Mouse (Mus musculus) bone marrow, adult 2 months (tissue): Measurements from ENCODE around the gene Oxsr1. TPM values are rescaled to one million over a fixed set of nuclear protein-coding genes. Genes with fewer than 3 reads are reported as not detected.
"Not testable (repeated sequence)": the region's sequence is repeated elsewhere in the genome, so short reads cannot be mapped to it uniquely, and the experiment has no call there.

ENCODE experiments used
- H3K27ac ChIP-seq: fragments of 200-500 bp; 2 replicates; pipeline ENCODE4 v1.5.1; 2012; ENCODE audit warnings: low read depth, mild to moderate bottlenecking, control low read depth, inconsistent platforms, low read length; ENCODE audit not compliant: control insufficient read depth, poor library complexity, insufficient read depth
- H3K4me1 ChIP-seq: fragments of 200-500 bp; 2 replicates; pipeline ENCODE4 v1.6.1; 2011; ENCODE audit warnings: low read length; ENCODE audit not compliant: control insufficient read depth, insufficient read depth
- H3K4me3 ChIP-seq: fragments of 200-500 bp; replicated peaks from 2 replicates; pipeline ENCODE3; 2011; ENCODE audit warnings: mild to moderate bottlenecking, low read depth, low read length, control low read depth; ENCODE audit not compliant: control insufficient read depth
- CTCF ChIP-seq: fragments of 200-500 bp; IDR thresholded peaks from 2 replicates; pipeline ENCODE4 v1.5.1; 2011; ENCODE audit warnings: low read length, control low read depth; ENCODE audit not compliant: control insufficient read depth, insufficient read depth
- POLR2A ChIP-seq: fragments of 200-500 bp; IDR thresholded peaks from 2 replicates; pipeline ENCODE4 v1.6.1; 2011; ENCODE audit warnings: low read depth, mild to moderate bottlenecking, control low read depth, low read length, borderline replicate concordance; ENCODE audit not compliant: control insufficient read depth
- WGBS: fragments of 180-500 bp; shearing (Covaris S2); methylation state at CpG from one replicate; pipeline ENCODE4 v1.1.7; 2018; 5-methylcytosine and 5-hydroxymethylcytosine counted together
- polyA plus RNA-seq: library from polyadenylated mRNA; stranded (reverse); fragments of >200 nt; gene quantifications from 2 replicates; pipeline ENCODE4 v1.2.4, GENCODE M21; 2011; ENCODE audit warnings: low replicate concordance; ENCODE audit not compliant: missing spikeins, insufficient read depth, insufficient read length

Gene Oxsr1
- polyA plus RNA-seq, result 16.7 and 19.3 TPM in 2 replicates

DNA sequence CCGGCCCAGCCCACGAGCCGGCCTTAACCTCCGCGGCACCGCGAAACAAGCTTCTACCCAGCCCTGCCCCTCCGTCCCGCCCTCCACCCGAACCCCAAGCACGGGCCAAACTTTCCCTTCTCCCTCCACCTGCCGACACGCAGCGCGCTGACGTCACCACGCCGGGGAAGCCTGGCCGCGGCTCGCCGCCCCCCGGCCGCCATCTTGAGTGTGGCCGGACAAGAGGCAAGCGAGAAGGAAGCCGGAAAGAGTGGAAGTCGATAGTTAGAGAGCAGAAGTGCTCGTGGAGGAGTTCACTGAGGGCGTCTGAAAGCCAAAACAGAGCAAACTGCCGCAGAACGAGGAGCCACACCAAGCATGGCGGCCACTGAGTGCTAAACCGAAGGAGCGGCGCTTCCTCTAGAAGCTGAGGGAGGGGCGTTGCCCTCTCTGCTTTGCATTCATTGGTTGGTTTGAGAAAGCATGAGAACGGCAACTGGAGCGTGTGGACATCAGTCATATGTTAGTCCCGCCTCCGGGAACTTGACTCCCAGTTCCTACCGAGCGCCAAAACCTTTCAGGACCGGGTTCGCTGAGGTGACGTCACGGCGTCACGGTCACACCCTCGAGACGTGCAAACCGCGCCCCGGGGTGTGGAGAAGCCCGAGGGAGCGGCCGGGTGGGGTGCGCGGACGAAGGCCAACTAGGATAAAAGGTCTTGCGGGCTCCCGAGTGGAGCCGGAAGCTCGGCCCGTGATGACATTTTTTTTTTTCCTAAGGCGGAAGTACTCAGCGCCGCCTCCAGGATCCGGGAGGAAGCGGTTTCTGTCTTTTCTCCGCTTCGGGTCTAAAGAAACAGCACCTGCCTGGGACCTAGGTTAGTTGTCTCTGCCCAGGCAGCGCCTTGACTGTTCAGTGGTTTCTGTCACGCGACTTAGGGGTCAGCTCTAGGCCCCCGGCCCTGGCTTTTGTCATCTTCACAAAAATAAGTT is at the start of gene Oxsr1:
TSS of gene Oxsr1 (minus strand) at position 139 of the 971 bp plus-strand sequence.
- H3K4me1 ChIP-seq, result peaks cover 2% of the 10 kb centered on the region; the same call in 1 of the 2 replicates
- H3K27ac ChIP-seq, result peak within 1 kb of the TSS; percentile 98
- TF ChIP-seq POLR2A (peak; percentile 66; the same call in 1 of the 2 replicates), CTCF (no peak)
- WGBS, result under 1% methylated on average over 76 of the region's 76 CpGs
- peak within 1 kb of the TSS; percentile 91 for H3K4me3 ChIP-seq

DNA sequence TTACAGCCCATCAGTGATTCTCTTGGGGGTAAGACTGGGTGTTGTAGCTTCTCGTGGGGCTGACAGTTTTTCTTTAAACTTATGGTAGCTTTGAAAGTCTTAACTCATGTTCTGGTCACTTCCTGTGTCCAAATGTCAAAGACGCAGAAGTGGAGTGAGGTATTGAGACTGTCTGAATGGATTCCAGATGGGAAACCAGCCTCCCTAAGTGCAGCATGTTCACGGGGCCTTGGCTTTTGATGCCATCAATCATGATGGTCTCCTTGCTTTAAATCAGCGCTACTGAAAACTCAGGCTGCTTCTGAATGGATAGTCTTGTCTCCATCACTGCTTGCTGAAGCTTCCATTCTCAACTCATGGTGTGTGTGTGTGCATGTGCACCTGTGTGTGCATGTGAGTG is 49.0 kb upstream of the Oxsr1 start:
- WGBS, result 80% methylated on average over 4 of the region's 4 CpGs
- Histone ChIP-seq H3K4me1 (no peaks in the 10 kb centered on the region; the same call in 1 of the 2 replicates), H3K4me3 (no peak overlapping the region), H3K27ac (no peak overlapping the region)
- no peak for TF ChIP-seq POLR2A
- TF ChIP-seq CTCF, result no peak

DNA sequence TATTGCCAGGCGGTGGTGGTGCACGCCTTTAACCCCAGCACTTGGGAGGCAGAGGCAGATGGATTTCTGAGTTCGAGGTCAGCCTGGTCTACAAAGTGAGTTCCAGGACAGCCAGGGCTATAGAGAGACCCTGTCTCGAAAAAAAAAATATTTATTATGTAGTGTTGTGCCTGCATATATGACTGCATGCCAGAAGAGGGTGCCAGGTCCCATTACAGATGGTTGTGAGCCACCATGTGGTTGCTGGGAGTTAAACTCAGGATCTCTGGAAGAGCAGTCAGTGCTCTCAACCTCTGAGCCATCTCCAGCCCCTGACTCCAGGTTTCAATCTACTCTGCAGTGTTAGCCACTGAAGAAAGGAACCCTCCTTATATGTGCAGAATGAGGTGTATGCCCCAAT is 48.5 kb upstream of the Oxsr1 start:
- not testable (repeated sequence) for H3K4me3 ChIP-seq, H3K27ac ChIP-seq, H3K4me1 ChIP-seq
- WGBS, result 76% methylated on average over 4 of the region's 4 CpGs

DNA sequence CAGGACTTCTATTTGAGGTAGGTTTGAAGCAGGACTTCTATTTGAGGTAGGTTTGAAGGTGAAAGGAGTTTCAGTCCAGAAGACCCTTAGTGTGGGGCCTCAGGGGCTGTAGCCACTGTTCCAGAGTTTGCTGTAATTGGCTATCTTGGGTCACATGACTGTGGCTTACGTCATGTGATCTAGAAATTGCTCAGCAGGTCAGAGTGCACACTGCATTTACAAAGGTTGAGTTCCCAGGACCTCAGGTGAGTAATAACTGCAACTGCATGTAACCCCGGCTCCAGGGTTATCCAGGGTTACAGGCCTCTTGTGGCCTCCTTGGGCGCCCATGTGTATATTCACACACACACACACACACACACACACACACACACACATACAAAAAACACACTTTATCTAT is 46.1 kb upstream of the Oxsr1 start:
- 78% methylated on average over 3 of the region's 3 CpGs for WGBS
- Histone ChIP-seq H3K27ac (no peak overlapping the region), H3K4me1 (no peaks in the 10 kb centered on the region; the same call in 1 of the 2 replicates), H3K4me3 (no peak overlapping the region)
- TF ChIP-seq CTCF (no peak), POLR2A (no peak)

DNA sequence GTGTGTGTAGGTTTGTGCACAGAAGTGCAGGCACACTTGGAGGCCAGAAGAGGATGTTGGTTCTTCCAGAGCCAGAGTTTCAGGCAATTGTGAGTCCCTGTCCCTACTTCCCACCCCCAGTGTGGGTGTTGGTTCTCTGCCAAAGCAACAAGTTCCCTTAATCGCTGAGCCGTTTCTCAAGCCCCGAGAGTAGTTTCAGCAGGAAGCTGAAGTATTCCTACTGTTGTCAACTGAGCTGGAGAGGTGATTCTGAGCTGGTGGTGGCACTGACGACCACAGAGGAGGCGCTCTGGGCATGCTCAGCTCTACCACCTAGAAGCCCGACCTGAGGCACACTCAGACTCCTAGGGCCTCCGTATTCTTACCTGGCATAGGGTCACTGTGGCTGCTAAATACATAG is 43.1 kb upstream of the Oxsr1 start, which contains the start of gene Slc22a14:
TSS of gene Slc22a14 (minus strand) at position 270 of the 400 bp plus-strand sequence.
- H3K4me3 ChIP-seq, result no peak within 1 kb of the TSS
- WGBS, result 13% methylated on average over 7 of the region's 7 CpGs
- H3K4me1 ChIP-seq, result no peaks in the 10 kb centered on the region
- TF ChIP-seq CTCF, result no peak
- no peak for TF ChIP-seq POLR2A
- H3K27ac ChIP-seq, result no peak within 1 kb of the TSS

DNA sequence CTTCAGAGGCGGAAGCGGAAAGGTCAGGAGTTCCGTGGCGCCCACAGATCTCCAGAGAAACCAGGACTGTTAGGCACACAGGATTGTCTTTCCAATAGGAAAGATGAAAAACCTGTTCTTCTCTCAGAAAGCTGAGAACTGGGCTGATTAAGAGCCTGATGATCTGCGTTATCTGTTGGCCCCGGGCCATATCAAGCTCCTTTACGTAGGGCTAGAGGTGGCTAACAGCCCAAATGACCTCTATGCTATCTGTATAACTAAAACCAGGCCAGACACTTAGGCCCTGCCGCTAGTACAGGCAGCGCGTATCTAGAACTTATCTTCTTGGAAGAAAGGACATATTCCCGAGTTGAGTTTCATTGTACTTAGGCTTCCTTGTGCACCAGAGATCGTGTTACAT is 41.0 kb upstream of the Oxsr1 start:
- no peak for TF ChIP-seq POLR2A
- no peak for TF ChIP-seq CTCF
- no peak overlapping the region for H3K27ac ChIP-seq
- 88% methylated on average over 12 of the region's 12 CpGs for WGBS
- H3K4me3 ChIP-seq, result no peak overlapping the region
- no peaks in the 10 kb centered on the region for H3K4me1 ChIP-seq

DNA sequence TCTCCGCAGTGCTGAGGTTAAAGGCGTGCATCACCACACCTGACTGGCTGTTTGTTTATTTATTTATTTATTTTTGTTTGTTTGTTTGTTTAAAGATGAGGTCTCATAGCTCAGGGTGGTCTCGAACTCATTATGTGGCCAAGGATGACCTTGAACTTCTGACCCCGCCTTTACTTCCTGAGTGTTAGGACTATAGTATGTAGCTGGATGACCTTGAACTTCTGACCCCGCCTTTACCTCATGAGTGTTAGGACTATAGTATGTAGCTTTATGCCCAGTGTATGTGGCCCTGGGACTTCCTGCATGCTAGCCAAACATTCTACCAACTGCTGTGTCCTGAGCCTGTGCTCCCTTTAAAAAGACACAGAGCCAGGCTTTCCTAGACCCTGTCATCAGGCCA is 39.2 kb upstream of the Oxsr1 start:
- TF ChIP-seq POLR2A (no peak), CTCF (no peak)
- Histone ChIP-seq H3K4me3 (no peak overlapping the region), H3K27ac (no peak overlapping the region), H3K4me1 (no peaks in the 10 kb centered on the region)
- 86% methylated on average over 5 of the region's 5 CpGs for WGBS

DNA sequence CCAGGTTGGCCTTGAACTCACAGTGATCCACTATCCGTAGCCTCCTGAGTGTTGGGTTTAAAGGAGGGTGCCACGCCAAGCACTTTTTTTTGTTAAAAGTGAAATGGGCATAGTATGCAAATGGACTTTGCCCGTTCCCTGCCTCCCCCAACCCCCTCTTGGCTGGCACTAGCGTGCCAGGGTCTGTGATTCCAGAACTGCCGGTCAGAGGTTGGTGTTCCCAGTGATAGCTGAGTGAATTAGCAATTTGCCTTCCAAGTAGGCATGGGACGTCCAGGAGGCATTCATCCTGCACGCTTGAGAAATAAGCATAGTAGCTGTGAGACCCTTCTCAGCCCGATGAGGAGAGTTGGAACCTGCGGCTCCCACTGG is 35.8 kb upstream of the Oxsr1 start:
- Histone ChIP-seq H3K4me3 (no peak overlapping the region), H3K27ac (no peak overlapping the region), H3K4me1 (no peaks in the 10 kb centered on the region)
- 49% methylated on average over 9 of the region's 9 CpGs for WGBS
- TF ChIP-seq POLR2A (no peak), CTCF (no peak)
